Mouse (Mus musculus) erythroid progenitor cell, adult 5-6 weeks (primary cell): Measurements from ENCODE around the gene Tmem88b. TPM values are rescaled to one million over a fixed set of nuclear protein-coding genes. Genes with fewer than 3 reads are reported as not detected.
"Not testable (repeated sequence)": the region's sequence is repeated elsewhere in the genome, so short reads cannot be mapped to it uniquely, and the experiment has no call there.

ENCODE experiments used
- ATAC-seq: replicated peaks from 2 replicates; pipeline ENCODE4 v1.8.0; 2016; ENCODE audit warnings: moderate number of reproducible peaks, mild to moderate bottlenecking, moderate TSS enrichment, inconsistent platforms; ENCODE audit not compliant: poor library complexity, low FRiP score, severe bottlenecking
- total RNA-seq, 2 experiments: library from RNA; stranded (forward) in 1 of 2; stranded (reverse) in 1 of 2; fragments of 150-400 nt in 1 of 2; fragments of 186-747, 209-891 nt in 1 of 2; gene quantifications; 2 replicates each; pipeline versions ENCODE4 v1.2.3 to v1.2.4; 2015 to 2017; ENCODE audit warnings: low replicate concordance in 2 of 2

Tmem88b gene
- total RNA-seq, 2 experiments from 2014 or later: 0.42 to 0.83 TPM

- ATAC-seq: no peak
These were observed 5.0 kb upstream of the Tmem88b start for GRCm38 (mm10) chr4:155790650-155791161.

- ATAC-seq: no peak
These were observed 4.4 kb upstream of the Tmem88b start, which contains the start of gene Ankrd65 for GRCm38 (mm10) chr4:155790021-155790489. TSS of gene Ankrd65 (plus strand) at chr4:155790439.

DNA sequence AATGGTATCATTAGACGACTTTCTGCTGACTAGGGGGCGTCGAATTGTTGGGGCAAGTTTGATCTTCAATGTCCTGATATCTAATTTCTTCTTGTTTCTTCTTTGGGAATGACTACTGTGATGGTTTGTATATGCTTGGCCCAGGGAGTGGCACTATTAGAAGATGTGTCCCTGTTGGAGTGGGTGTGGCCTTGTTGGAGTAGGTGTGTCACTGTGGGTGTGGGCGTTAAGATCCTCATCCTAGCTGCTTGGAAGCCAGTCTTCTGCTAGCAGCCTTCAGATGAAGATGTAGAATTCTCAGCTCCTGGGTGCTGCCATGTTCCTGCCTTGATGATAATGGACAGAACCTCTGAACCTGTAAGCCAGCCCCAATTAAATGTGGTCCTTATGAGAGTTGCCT, 3.2 kb upstream of the Tmem88b start:
- ATAC-seq: not testable (repeated sequence)

GRCm38 (mm10) chr4:155788300-155788699, 2.6 kb upstream of the Tmem88b start:
- peak; percentile 83 for ATAC-seq

DNA sequence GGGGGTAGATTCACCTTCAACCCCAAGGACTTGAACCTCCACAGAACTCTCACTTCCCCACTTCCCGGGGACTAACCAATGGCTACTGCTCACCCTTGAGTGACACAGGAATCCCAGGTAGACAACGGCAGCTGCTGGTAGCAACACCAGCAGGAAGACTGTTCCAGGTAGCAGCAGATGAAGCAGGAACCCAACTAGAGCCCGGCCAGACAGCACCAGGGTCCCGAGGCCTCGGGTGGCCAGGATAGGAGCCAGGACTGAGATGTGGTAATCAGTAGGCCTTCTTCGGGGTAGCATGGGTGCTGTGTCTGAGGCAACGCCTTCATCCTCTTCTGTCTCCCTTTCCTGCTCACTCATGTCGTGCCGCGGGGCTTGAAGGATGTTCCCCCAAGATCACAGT, 428 bp downstream of the Tmem88b start:
- ATAC-seq: no peak

DNA sequence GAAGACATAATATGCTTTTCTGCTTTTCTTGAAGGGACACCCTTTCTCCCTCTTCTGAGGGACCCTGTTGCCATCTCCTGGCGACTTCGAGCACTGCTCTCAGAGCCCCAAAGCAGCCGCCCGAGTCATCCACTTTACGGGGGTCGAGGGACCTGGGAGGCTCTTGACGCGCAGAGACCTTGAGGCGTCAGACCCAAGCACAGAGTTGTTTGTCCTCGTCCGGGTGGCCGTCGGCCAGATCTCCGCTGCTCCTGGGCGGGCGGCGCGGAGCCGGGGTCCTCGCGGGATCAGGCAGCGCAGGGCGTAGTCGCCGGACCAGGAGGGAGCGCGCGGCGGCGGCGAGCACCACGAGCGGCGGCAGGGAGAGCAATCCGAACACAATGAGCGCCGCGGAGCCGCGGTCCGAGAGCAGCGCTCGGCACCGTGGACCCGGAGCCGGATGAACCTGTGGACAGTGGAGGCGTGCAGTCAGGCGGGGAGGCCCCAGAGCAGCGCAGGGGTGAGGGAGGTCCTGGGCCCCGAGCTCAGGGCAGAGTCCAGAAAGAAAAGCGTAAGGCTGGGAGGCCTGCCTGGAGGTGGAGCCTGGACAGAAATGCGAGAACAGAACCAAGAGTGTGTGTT, 1.5 kb downstream of the Tmem88b start:
- ATAC-seq: peak; percentile 69

GRCm38 (mm10) chr4:155783486-155784080, 2.1 kb downstream of the Tmem88b start:
- no peak for ATAC-seq

- no peak for ATAC-seq
These were observed 4.8 kb downstream of the Tmem88b start for GRCm38 (mm10) chr4:155780895-155781294.

DNA sequence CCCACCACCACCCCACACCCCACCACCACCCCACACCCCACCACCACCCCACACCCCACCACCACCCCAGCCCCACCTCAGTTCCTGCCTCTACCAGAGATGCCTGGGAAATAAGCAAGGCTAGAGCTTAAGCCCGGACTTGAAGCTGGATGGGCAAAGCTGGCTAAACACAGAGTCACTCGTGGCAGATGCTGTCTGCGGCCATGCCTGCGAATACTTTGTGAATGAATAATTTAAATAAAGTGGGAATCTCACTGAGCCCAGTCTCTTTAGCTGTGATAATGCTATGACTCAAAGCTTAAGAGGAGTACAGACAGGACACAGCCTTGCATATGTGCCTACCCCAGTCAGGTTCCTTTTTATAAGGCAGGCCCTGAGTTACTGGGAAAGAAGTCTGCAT, 6.2 kb downstream of the Tmem88b start:
- ATAC-seq: no peak

GRCm38 (mm10) chr4:155777816-155778215, 7.9 kb downstream of the Tmem88b start:
- ATAC-seq: no peak

- no peak for ATAC-seq
These were observed 8.9 kb downstream of the Tmem88b start for GRCm38 (mm10) chr4:155776704-155777335.

DNA sequence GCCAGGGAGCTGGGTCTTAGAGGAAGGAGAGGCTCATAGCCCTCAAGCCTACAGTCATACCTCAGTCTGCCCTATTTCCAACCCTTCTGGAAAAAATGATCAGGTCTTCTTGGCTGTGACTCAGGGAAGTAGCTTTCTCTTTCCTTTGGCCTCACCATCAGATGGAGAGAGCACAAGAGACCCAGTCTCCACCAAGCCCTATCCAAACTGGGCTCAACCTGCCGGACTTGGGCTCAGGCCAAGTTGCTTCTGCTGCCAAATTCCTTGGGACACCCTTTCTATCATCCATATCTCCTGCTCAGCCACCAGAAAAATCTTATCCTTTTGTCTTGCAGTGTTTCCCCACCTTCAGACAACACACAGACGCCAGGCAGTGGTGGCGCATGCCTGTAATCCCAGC, 9.8 kb downstream of the Tmem88b start:
- ATAC-seq: no peak

- no peak for ATAC-seq
These were observed 10.5 kb downstream of the Tmem88b start for GRCm38 (mm10) chr4:155774971-155775740.

DNA sequence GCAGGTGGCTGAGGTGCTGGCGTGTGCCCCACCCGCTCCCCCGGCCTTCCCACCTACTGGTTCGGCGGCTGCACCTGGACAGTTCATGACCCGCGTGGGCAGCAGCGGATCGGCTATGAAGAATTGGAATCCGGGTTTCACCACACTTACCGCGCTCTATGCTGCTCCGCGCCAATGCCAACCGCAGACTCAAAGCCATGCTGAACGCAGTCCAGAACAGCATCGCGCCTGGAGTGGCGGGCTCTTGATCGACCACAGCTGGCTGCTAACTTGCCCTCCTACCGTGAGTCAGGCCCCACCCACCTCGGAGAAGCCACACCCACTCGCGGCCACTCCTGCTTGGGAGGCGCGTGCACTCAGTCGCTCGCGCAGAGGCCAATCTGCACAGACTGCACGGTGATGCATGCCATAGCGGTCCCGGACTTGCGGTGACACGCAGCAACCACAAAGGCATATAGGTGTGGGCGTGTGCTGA, 11.4 kb downstream of the Tmem88b start, which contains the start of gene Vwa1:
Gene Vwa1, minus strand, starts transcription at position 419 of the 475 bp plus-strand sequence.
- ATAC-seq: peak; percentile 79

DNA sequence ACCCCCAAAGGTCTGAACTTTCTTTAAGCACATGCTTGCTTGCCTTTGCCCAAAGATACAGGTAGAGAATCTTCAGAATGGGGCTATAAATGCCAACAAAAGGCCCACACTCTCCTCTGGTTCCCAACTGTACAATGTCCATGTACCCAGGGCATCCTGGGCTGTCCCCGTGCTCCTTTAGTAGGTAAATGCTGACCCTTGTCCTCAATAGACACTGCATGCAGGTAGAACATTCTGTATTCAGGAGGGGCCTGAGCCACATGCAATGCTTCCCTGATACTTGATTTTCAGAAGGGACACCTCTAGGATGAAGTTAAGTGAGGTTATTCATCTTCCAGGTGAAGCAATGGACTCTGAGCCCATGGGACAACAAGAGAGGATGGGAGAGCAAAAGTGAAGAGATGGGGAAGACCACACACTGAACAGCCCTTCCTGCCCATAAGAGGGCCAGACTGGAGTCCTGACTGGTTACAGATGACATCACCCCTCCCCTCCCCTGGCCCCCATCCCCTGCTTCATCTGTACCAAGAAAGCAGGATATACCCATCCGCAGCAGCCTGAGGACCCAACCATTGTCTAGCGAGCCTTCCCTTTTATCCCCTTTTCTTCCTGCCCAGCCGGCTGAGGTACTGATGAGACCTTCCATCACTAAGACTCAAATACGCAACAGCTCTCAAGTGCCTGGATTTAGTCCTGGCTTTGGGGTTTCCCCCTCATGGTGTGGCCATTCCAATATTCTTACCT, 12.2 kb downstream of the Tmem88b start:
- ATAC-seq: no peak

GRCm38 (mm10) chr4:155772786-155773185, 12.9 kb downstream of the Tmem88b start:
- ATAC-seq: no peak

DNA sequence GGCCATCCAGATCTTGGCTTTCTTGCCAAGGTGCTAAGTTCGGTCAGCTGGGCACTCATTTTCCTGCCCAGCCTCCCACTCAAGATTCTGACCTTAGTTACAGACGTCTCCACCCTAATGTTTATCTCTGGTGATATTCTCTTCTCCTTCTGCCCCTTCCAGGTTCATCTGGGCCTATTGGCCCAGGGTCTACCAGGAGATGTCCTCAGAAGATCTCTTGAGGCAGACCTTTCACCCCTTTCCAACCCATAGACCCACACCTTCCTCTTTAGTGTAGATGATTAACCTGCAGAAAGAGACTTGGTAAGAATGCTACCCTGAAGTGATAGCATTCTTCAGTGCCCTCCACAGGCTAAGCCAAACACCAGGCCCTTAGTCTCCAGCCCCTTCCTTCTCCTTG, 14.0 kb downstream of the Tmem88b start:
- ATAC-seq: no peak

- no peak for ATAC-seq
These were observed 15.0 kb downstream of the Tmem88b start for GRCm38 (mm10) chr4:155770626-155771025.

DNA sequence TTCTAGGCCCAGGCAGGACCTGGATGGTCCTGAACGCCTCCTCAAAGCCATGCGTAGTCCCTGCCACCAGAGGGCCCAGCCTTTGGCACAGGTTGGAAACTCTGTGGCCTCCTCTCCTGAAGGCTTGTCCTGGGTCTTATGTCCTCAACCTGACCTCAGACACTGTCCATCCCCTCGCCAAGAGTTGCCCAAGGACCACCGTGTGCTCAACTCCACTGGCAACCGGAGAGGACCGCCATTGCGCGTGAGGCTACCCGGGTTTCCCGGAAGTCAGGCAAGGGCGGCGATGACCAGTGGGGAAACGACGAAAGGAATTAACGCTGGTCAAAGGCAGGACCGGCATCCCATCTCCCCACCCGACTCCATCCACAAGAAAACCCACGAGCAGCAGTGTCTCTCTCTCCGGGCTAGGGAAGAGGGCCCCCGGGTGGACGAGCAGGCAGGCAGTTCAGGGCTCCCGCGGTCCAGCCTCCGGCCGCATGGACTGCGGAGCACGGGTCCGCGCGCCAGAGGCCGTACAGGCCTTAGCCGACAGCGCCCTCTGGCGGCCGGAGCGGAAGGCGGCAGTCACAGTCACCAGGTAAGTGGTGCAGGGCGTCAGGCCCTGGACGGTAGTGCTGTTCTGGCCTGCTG, 15.7 kb downstream of the Tmem88b start:
- peak; percentile 83 for ATAC-seq
